Mouse (Mus musculus): ENCODE data around the gene Ebna1bp2. TPM values are rescaled to one million over a fixed set of nuclear protein-coding genes. Genes with fewer than 3 reads are reported as not detected.
A peak's percentile ranks its signal among the peaks of the same experiment; 100 is the strongest.

Ebna1bp2 gene
- 10 to 100 TPM; 52.7 to 61.4 TPM for total RNA-seq (2021)
- long read RNA-seq, experiment 1, transcript Ebna1bp2-201 (9 exons, 2,960 nt), result major isoform, 28 of 47 reads
- long read RNA-seq, experiment 1, partial matches to known transcripts, result 11 of 47 reads
- long read RNA-seq, experiment 1, other reads (novel, unspliced or antisense), result 8 of 47 reads
- long read RNA-seq, experiment 2, transcript Ebna1bp2-201 (9 exons, 2,960 nt), result major isoform, 26 of 43 reads
- long read RNA-seq, experiment 2, partial matches to known transcripts, result 5 of 43 reads
- long read RNA-seq, experiment 2, other reads (novel, unspliced or antisense), result 12 of 43 reads

DNA sequence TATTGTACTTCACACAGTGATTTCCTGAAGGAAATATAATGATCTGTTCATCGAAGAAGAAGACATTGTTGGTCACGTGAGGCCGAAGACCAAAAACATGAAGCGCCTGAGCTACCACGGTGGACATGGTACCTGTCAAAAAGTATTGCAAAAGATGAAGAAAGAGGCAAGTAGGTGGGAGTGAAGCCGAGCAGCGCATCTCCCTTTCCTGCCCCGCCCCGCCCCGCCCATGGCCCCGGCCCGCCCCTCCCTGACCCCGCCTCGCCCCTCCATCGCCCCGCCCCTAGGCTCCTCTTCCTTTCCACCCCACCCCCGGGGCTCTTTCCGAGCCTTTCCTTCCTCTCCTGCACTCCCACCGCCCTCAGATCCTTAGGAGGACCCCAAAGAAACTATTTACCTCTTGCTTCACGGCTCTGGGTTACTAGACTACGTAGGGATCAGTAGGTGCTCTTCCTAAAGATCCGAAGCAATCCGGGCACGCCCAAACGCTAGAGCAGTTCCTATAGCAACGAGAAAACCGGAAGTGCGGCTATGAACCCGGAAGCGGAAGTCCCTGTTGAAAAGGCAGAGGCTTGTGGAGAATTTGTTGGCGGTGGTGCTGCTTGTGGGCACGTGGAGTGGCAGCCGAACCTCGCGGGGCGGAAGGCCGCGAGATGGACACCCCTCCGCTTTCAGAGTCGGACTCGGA, at the start of gene Ebna1bp2, which contains the start of gene Cfap57:
Gene Ebna1bp2 (plus strand): TSS at position 521 of the 688 bp plus-strand sequence.
Gene Cfap57 (minus strand): TSS at position 499 of the 688 bp plus-strand sequence.
- DNase-seq (ENCODE audit: extremely low spot score in 1 of 2, low spot score in 2 of 2), result peak; percentile 83 to 86
- H3K4me3 ChIP-seq, result peak within 1 kb of the TSS; percentile 54
- H3K27ac ChIP-seq, result peak within 1 kb of the TSS; percentile 16
- TF ChIP-seq CTCF (IDR thresholded peaks at IDR 0.05), result no peak
- intact Hi-C loops (cut with DNase I), result loop anchor here (5.0 to 10.0 kb wide), 2 partner anchors 213 to 554 kb away; partner anchors contain the start of genes Med8, Szt2 and Zfp691

GRCm38 (mm10) chr4:118571441-118571840, 49.2 kb upstream of the Ebna1bp2 start:
- no peak overlapping the region for H3K4me3 ChIP-seq
- DNase-seq (ENCODE audit: extremely low spot score in 1 of 2, low spot score in 2 of 2), result peak; percentile 33 to 63
- H3K27ac ChIP-seq, result no peak overlapping the region
- TF ChIP-seq CTCF (IDR thresholded peaks at IDR 0.05), result no peak
- intact Hi-C loops (cut with DNase I), result loop anchor here (10.0 kb wide), 1 partner anchor 487 kb away; no protein-coding TSS in a partner anchor

DNA sequence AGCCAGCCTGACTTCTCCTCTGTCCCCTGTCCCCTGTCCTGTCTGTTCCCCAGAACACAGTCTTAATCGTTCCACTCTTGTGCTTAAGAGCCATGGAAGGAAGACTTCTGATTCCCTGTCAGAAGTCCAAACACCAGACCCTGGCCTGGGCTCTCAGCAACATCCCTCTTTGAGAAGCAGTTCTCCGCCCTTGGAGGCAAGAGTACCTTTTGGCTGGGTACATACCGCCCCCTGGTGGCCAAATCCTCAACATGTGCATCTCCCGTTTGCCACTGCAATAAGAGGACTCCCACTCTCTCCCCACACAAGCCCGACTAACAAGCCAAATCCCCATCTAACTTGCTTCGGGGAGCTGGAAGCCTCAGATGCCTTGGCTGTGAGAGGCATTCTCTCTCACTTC, 44.5 kb upstream of the Ebna1bp2 start:
- Histone ChIP-seq H3K4me3 (no peak overlapping the region), H3K27ac (no peak overlapping the region)
- peak; percentile 86 to 94 for DNase-seq (ENCODE audit: extremely low spot score in 1 of 2, low spot score in 2 of 2)
- intact Hi-C loops (cut with DNase I), result loop anchor here (5.0 to 10.0 kb wide), 2 partner anchors 129 to 491 kb away; no protein-coding TSS in a partner anchor
- TF ChIP-seq CTCF (IDR thresholded peaks at IDR 0.05), result peak; percentile 87

GRCm38 (mm10) chr4:118579313-118579712, 41.3 kb upstream of the Ebna1bp2 start:
- peak; percentile 31 to 57 for DNase-seq (ENCODE audit: extremely low spot score in 1 of 2, low spot score in 2 of 2)
- Histone ChIP-seq H3K27ac (no peak overlapping the region), H3K4me3 (no peak overlapping the region)
- intact Hi-C loops (cut with DNase I), result loop anchor here (1.0 to 10.0 kb wide), 3 partner anchors 132 to 495 kb away; no protein-coding TSS in a partner anchor
- TF ChIP-seq CTCF (IDR thresholded peaks at IDR 0.05), result peak; percentile 72

DNA sequence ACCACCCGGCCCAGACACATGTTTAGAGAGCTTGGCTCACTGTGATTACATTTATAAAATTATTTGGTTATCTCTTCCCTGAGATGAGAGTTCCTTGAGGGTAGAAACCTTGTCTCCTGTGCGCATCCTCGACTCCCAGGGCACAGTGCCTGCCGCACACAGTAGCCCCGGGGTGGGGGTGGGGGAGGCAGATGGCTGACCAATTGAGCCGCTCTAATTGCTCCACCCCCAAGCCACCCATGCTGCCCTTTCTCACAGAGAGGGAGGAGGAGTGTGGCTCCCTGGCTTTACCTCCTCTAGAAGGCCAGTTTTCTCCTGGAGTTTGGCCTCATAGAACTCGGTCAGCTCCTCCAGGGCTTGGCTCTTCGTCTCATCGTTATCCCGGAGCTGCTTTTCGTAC, 39.1 kb upstream of the Ebna1bp2 start:
- TF ChIP-seq CTCF (IDR thresholded peaks at IDR 0.05), result no peak
- no peak overlapping the region for H3K27ac ChIP-seq
- DNase-seq (ENCODE audit: extremely low spot score in 1 of 2, low spot score in 2 of 2), result no peak
- intact Hi-C loops (cut with DNase I), result no loop called here
- no peak overlapping the region for H3K4me3 ChIP-seq

- no peak for DNase-seq (ENCODE audit: extremely low spot score in 1 of 2, low spot score in 2 of 2)
- Histone ChIP-seq H3K27ac (no peak overlapping the region), H3K4me3 (no peak overlapping the region)
- peak; percentile 13; the same call in 1 of the 2 replicates for TF ChIP-seq CTCF (IDR thresholded peaks at IDR 0.05)
- intact Hi-C loops (cut with DNase I), result no loop called here
Measured at GRCm38 (mm10) chr4:118582629-118583028, 38.0 kb upstream of the Ebna1bp2 start.

DNA sequence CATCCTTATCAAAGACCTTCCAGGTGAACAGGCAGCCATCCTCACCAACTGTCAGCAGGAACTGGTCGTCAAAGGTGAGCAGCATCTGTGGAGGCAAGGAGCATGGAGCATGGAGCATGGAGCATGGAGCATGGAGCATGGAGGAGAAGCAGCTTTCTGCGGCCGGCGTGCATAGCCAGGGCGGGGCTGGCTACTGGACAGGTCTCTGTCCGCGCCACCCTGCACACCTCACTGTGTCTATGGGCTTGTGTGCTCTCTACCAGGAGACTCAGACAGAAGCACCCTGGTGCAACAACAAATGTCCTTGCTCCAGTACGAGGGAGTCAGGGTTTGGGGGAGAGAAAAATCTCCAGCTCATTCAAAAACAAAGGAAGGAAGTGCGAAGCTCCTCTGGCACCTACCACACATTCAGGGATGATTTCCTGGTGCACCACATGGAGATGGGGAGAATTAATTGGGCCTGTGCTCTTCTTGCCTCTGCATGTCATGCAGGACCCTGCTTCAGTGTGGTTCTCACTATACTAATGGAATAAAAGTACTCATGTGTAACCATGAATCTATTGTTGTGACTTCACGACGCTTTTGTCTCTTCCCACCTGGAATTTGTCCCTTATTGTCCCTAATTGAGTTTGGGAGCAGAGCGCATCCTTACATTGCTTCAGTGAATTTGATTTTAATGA, 31.4 kb upstream of the Ebna1bp2 start:
- no peak for DNase-seq (ENCODE audit: extremely low spot score in 1 of 2, low spot score in 2 of 2)
- Histone ChIP-seq H3K4me3 (no peak overlapping the region), H3K27ac (no peak overlapping the region)
- TF ChIP-seq CTCF (IDR thresholded peaks at IDR 0.05), result no peak
- intact Hi-C loops (cut with DNase I), result no loop called here

DNA sequence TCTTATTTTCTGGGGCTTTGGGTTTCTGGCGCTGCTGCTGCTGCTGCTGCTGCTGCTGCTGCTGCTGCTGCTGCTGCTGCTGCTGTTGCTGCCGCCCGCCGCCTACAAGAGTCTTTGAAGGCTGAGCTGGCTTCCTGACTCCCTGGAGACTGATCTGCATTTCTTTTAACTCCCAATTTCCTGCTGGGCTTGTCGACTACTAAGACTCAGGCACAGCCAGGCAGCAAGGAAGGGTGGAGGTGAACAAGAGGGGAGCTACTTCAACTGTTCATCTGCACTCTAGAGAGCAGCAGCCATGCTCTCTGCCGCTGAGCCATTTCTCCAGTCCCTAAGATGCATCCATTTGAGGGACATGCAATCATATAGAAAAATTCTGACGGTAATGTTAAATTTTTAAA, 30.9 kb upstream of the Ebna1bp2 start:
- intact Hi-C loops (cut with DNase I), result no loop called here
- no peak overlapping the region for H3K4me3 ChIP-seq
- DNase-seq (ENCODE audit: extremely low spot score in 1 of 2, low spot score in 2 of 2), result no peak
- TF ChIP-seq CTCF (IDR thresholded peaks at IDR 0.05), result no peak
- H3K27ac ChIP-seq, result no peak overlapping the region

DNA sequence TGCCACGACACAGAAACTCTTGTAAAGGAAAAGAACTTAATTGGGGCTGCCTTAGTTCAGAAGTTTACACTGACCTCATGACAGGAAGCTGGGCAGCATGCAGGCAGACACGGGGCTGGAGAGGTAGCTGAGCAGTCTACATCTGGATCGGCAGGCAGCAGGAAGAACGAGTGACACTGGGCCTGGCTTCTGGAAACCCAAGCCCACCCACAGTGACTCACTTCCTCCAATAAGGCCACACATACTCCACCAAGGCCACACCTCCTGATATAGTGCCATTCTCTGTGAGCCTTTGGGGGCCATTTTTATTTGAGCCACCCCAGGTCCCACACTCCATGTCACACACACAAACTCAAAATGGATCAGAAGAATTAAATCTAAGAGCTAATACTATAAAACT, 16.5 kb upstream of the Ebna1bp2 start:
- no peak overlapping the region for H3K27ac ChIP-seq
- no peak for DNase-seq (ENCODE audit: extremely low spot score in 1 of 2, low spot score in 2 of 2)
- intact Hi-C loops (cut with DNase I), result no loop called here
- no peak overlapping the region for H3K4me3 ChIP-seq
- TF ChIP-seq CTCF (IDR thresholded peaks at IDR 0.05), result no peak

DNA sequence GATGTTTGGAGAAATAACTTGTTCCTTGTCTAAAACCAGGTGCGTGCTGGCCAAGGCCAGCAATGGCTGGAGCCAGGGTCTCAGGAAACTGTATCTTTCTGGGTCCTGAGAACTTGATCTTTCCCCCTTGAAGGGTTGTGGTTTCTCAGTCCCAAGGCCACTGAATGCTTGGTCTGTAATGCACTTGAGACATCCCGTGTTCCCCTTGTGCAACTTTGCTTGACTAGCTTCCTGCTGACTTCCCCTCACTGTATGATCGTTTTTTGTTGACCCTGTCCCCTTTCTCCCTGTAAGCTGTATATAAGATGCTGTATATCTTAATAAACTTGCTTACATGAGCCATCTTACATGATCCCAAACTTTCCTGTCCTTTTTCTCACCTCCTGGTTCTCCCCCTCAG, 10.8 kb upstream of the Ebna1bp2 start:
- intact Hi-C loops (cut with DNase I), result no loop called here
- DNase-seq (ENCODE audit: extremely low spot score in 1 of 2, low spot score in 2 of 2), result no peak
- no peak overlapping the region for H3K27ac ChIP-seq
- no peak for TF ChIP-seq CTCF (IDR thresholded peaks at IDR 0.05)
- no peak overlapping the region for H3K4me3 ChIP-seq

- Histone ChIP-seq H3K27ac (no peak overlapping the region), H3K4me3 (no peak overlapping the region)
- no peak for DNase-seq (ENCODE audit: extremely low spot score in 1 of 2, low spot score in 2 of 2)
- intact Hi-C loops (cut with DNase I), result no loop called here
- TF ChIP-seq CTCF (IDR thresholded peaks at IDR 0.05), result peak; percentile 56
Measured at GRCm38 (mm10) chr4:118612619-118613018, 8.0 kb upstream of the Ebna1bp2 start.

- no peak for DNase-seq (ENCODE audit: extremely low spot score in 1 of 2, low spot score in 2 of 2)
- intact Hi-C loops (cut with DNase I), result no loop called here
- Histone ChIP-seq H3K27ac (no peak overlapping the region), H3K4me3 (no peak overlapping the region)
- no peak for TF ChIP-seq CTCF (IDR thresholded peaks at IDR 0.05)
Measured at GRCm38 (mm10) chr4:118615412-118615811, 5.2 kb upstream of the Ebna1bp2 start.
